Mouse (Mus musculus): ENCODE results near the gene Pdxp. TPM values are rescaled to one million over a fixed set of nuclear protein-coding genes. Genes with fewer than 3 reads are reported as not detected.

Gene Pdxp
- polyA plus RNA-seq, 1 experiment = 1.9 TPM

- Histone ChIP-seq H3K27me3 (replicated peaks; ENCODE audit: control insufficient read depth, insufficient read depth, low read length) (no peaks in the 10 kb centered on the region), H3K4me3 (ENCODE audit: insufficient read depth, low read depth, low read length) (no peak overlapping the region), H3K36me3 (ENCODE audit: control insufficient read depth, insufficient read depth, low read length) (no peaks in the 10 kb centered on the region), H3K4me1 (ENCODE audit: control insufficient read depth, insufficient read depth, low read length) (no peaks in the 10 kb centered on the region), H3K27ac (ENCODE audit: insufficient read depth, low read depth, low read length) (no peak overlapping the region)
- TF ChIP-seq POLR2A (IDR thresholded peaks at IDR 0.05; ENCODE audit: low read depth, low read length) (no peak), CTCF (conservative IDR thresholded peaks at IDR 0.05; ENCODE audit: insufficient read depth, insufficient read length, low read depth, low read length) (no peak)
- DNase-seq = no peak
- 80% methylated on average over 7 of the region's 7 CpGs for WGBS
Observed at GRCm38 (mm10) chr15:78908399-78908798, 5.3 kb upstream of the Pdxp start.

GRCm38 (mm10) chr15:78908982-78909381 lies 4.7 kb upstream of the Pdxp start:
- Histone ChIP-seq H3K36me3 (ENCODE audit: control insufficient read depth, insufficient read depth, low read length) (no peaks in the 10 kb centered on the region), H3K27ac (ENCODE audit: insufficient read depth, low read depth, low read length) (no peak overlapping the region), H3K4me1 (ENCODE audit: control insufficient read depth, insufficient read depth, low read length) (no peaks in the 10 kb centered on the region), H3K4me3 (ENCODE audit: insufficient read depth, low read depth, low read length) (no peak overlapping the region), H3K27me3 (replicated peaks; ENCODE audit: control insufficient read depth, insufficient read depth, low read length) (no peaks in the 10 kb centered on the region)
- no peak for DNase-seq
- no peak for TF ChIP-seq CTCF (conservative IDR thresholded peaks at IDR 0.05; ENCODE audit: insufficient read depth, insufficient read length, low read depth, low read length)
- no peak for TF ChIP-seq POLR2A (IDR thresholded peaks at IDR 0.05; ENCODE audit: low read depth, low read length)
- WGBS = 82% methylated on average over 8 of the region's 8 CpGs

GRCm38 (mm10) chr15:78912040-78912439 lies 1.7 kb upstream of the Pdxp start:
- Histone ChIP-seq H3K4me1 (ENCODE audit: control insufficient read depth, insufficient read depth, low read length) (no peaks in the 10 kb centered on the region), H3K27me3 (replicated peaks; ENCODE audit: control insufficient read depth, insufficient read depth, low read length) (no peaks in the 10 kb centered on the region), H3K4me3 (ENCODE audit: insufficient read depth, low read depth, low read length) (no peak overlapping the region), H3K36me3 (ENCODE audit: control insufficient read depth, insufficient read depth, low read length) (no peaks in the 10 kb centered on the region), H3K27ac (ENCODE audit: insufficient read depth, low read depth, low read length) (no peak overlapping the region)
- TF ChIP-seq CTCF (conservative IDR thresholded peaks at IDR 0.05; ENCODE audit: insufficient read depth, insufficient read length, low read depth, low read length) = peak; percentile 58
- no peak for TF ChIP-seq POLR2A (IDR thresholded peaks at IDR 0.05; ENCODE audit: low read depth, low read length)
- WGBS = 41% methylated on average over 9 of the region's 9 CpGs
- DNase-seq = peak; percentile 56

DNA sequence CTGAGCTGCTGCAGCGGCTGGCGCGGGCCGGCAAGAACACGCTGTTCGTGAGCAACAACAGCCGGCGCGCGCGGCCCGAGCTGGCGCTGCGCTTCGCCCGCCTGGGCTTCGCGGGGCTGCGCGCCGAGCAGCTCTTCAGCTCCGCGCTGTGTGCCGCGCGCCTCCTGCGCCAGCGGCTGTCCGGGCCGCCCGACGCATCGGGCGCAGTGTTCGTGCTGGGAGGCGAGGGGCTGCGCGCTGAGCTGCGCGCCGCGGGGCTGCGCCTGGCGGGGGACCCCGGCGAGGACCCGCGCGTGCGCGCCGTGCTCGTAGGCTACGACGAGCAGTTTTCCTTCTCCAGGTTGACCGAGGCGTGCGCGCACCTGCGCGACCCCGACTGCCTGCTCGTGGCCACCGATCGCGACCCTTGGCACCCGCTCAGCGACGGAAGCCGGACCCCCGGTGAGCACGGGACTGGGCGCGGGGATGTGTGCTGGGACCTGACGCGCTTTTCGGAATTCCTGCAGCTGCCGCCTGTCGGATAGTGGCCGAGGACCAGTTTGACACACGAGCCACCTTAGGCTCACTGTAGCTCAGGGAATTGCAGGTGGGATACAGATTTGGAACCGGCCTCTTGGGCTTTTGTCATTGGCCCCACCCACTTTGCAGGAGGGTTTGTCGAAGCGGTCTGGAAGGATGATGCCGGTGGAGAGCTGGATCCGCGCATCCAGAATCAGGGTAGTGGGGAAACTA lies 538 bp downstream of the Pdxp start:
- peak overlapping the region; percentile 29; the same call in 1 of the 2 replicates for H3K4me3 ChIP-seq (ENCODE audit: insufficient read depth, low read depth, low read length)
- no peaks in the 10 kb centered on the region for H3K36me3 ChIP-seq (ENCODE audit: control insufficient read depth, insufficient read depth, low read length)
- no peaks in the 10 kb centered on the region for H3K27me3 ChIP-seq (replicated peaks; ENCODE audit: control insufficient read depth, insufficient read depth, low read length)
- no peak overlapping the region for H3K27ac ChIP-seq (ENCODE audit: insufficient read depth, low read depth, low read length)
- 3% methylated on average over 87 of the region's 87 CpGs for WGBS
- no peaks in the 10 kb centered on the region for H3K4me1 ChIP-seq (ENCODE audit: control insufficient read depth, insufficient read depth, low read length)
- TF ChIP-seq CTCF (conservative IDR thresholded peaks at IDR 0.05; ENCODE audit: insufficient read depth, insufficient read length, low read depth, low read length) = no peak
- TF ChIP-seq POLR2A (IDR thresholded peaks at IDR 0.05; ENCODE audit: low read depth, low read length) = no peak
- DNase-seq = no peak

DNA sequence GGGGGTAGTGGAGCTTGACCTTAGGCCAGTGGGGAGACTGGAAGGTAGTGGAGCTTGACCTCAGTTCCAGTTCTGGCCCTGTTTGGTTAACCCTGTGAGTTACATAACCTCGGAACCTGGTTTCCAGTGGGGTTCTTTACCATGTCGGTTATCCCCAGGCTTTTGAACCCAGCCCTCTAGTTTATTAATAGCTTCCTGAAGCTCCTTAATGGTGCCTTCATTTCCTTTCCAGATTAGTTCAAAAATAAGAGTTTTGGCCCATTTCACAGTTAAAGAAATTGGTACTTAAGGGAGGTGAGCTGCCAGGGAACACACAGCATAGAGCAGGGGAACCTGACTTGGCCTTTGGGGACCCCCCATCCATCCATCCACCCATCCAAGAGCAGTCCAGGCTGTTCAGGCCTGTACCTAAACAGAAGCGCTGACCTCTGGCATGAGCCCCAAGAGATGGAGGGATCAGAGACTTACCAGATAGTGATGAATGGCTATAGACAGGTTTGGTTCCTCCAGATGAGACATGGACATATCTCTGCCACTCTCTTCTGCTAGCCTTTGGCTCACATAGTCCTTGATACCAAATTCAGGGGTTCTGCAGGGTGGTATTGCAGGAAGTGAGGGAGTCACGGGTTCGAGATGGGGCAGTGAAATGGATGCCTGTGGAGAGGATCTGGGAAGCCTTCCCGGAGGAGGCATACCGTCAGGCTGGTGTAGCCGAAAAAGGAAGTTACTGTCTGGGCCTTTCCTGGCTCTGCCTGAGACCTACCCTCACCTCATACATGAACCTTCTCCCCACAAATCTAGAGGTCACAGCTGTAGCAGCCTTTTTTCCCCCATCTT lies 1.3 kb downstream of the Pdxp start:
- no peaks in the 10 kb centered on the region for H3K27me3 ChIP-seq (replicated peaks; ENCODE audit: control insufficient read depth, insufficient read depth, low read length)
- H3K4me1 ChIP-seq (ENCODE audit: control insufficient read depth, insufficient read depth, low read length) = no peaks in the 10 kb centered on the region
- H3K4me3 ChIP-seq (ENCODE audit: insufficient read depth, low read depth, low read length) = no peak overlapping the region
- no peaks in the 10 kb centered on the region for H3K36me3 ChIP-seq (ENCODE audit: control insufficient read depth, insufficient read depth, low read length)
- H3K27ac ChIP-seq (ENCODE audit: insufficient read depth, low read depth, low read length) = no peak overlapping the region
- 60% methylated on average over 8 of the region's 8 CpGs for WGBS
- no peak for TF ChIP-seq POLR2A (IDR thresholded peaks at IDR 0.05; ENCODE audit: low read depth, low read length)
- no peak for TF ChIP-seq CTCF (conservative IDR thresholded peaks at IDR 0.05; ENCODE audit: insufficient read depth, insufficient read length, low read depth, low read length)
- peak; percentile 24 for DNase-seq

DNA sequence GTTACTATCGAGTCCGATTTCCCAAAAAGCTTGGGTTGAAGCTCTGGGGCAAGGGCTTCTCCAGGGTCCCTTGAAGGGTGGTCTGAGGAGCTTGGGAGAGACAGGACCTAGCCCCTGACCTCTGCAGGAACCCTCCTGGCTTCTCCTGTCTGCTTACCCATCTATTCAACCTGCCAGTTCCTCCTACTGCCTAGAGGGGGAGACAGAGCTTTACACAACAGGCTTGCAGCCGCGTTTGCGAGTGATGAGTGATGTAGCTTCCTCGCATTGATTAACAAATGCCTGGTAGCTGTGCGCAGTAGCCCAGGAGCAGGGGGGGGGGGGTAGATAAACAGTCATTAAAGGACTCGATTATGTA lies 1.9 kb downstream of the Pdxp start:
- 14% methylated on average over 8 of the region's 8 CpGs for WGBS
- no peaks in the 10 kb centered on the region for H3K4me1 ChIP-seq (ENCODE audit: control insufficient read depth, insufficient read depth, low read length)
- no peak overlapping the region for H3K27ac ChIP-seq (ENCODE audit: insufficient read depth, low read depth, low read length)
- H3K4me3 ChIP-seq (ENCODE audit: insufficient read depth, low read depth, low read length) = no peak overlapping the region
- TF ChIP-seq CTCF (conservative IDR thresholded peaks at IDR 0.05; ENCODE audit: insufficient read depth, insufficient read length, low read depth, low read length) = peak; percentile 98
- no peak for TF ChIP-seq POLR2A (IDR thresholded peaks at IDR 0.05; ENCODE audit: low read depth, low read length)
- H3K36me3 ChIP-seq (ENCODE audit: control insufficient read depth, insufficient read depth, low read length) = no peaks in the 10 kb centered on the region
- DNase-seq = peak; percentile 83
- H3K27me3 ChIP-seq (replicated peaks; ENCODE audit: control insufficient read depth, insufficient read depth, low read length) = no peaks in the 10 kb centered on the region
